Mouse (Mus musculus) stomach, embryonic 14.5 days (tissue): ENCODE results near the gene Cinp. TPM values are rescaled to one million over a fixed set of nuclear protein-coding genes. Genes with fewer than 3 reads are reported as not detected.

Source experiments
- ATAC-seq: fragments of 200-750 bp; cut with Nextera tagmentation; 2 replicates; pipeline ENCODE4 v1.8.0; 2017; ENCODE audit warnings: low read depth, moderate TSS enrichment; ENCODE audit not compliant: insufficient number of reproducible peaks, insufficient read depth, low FRiP score
- H3K27ac ChIP-seq: fragments of 300-500 bp; sonication (generic); 2 replicates; pipeline ENCODE4 v1.5.1; 2014; ENCODE audit warnings: mild to moderate bottlenecking, low read length, moderate library complexity, mixed read lengths
- H3K27me3 ChIP-seq: fragments of 300-500 bp; sonication (generic); 2 replicates; pipeline ENCODE4 v1.6.1; 2014; ENCODE audit warnings: low read length, control low read depth, mixed read lengths; ENCODE audit not compliant: control insufficient read depth, insufficient read depth
- H3K36me3 ChIP-seq: fragments of 300-500 bp; sonication (generic); 2 replicates; pipeline ENCODE4 v1.6.1; 2014; ENCODE audit warnings: mild to moderate bottlenecking, control low read depth, low read length, moderate library complexity, mixed read lengths; ENCODE audit not compliant: control insufficient read depth, insufficient read depth
- H3K4me1 ChIP-seq: fragments of 300-500 bp; sonication (generic); 2 replicates; pipeline ENCODE4 v1.6.1; 2014; ENCODE audit warnings: low read length, control low read depth, mixed read lengths; ENCODE audit not compliant: control insufficient read depth, insufficient read depth
- H3K4me2 ChIP-seq: fragments of 300-500 bp; sonication (generic); replicated peaks from 2 replicates; pipeline ENCODE4 v1.6.1; 2014; ENCODE audit warnings: low read depth, low read length, control low read depth
- H3K4me3 ChIP-seq: fragments of 300-500 bp; sonication (generic); 2 replicates; pipeline ENCODE4 v1.5.1; 2014; ENCODE audit warnings: low read depth, low read length, control low read depth
- H3K9ac ChIP-seq: fragments of 300-500 bp; sonication (generic); replicated peaks from 2 replicates; pipeline ENCODE4 v1.6.1; 2014; ENCODE audit warnings: low read depth, mild to moderate bottlenecking, control low read depth, low read length, moderate library complexity, mixed read lengths
- H3K9me3 ChIP-seq: fragments of 300-500 bp; sonication (generic); 2 replicates; pipeline ENCODE4 v1.6.1; 2016; ENCODE audit warnings: low read depth, low read length, control low read depth; ENCODE audit not compliant: control insufficient read depth
- WGBS: fragments of 180-500 bp; shearing (Covaris S2); extraction: QIAGEN DNeasy Blood & Tissue Kit; methylation state at CpG from one replicate; pipeline ENCODE4 v1.1.7; 2014; 5-methylcytosine and 5-hydroxymethylcytosine counted together
- polyA plus RNA-seq: library from polyadenylated mRNA; unstranded; fragments of >200 nt; fragmentation: Nextera tagmentation; extraction: Ambion mirVana; gene quantifications from 2 replicates; pipeline ENCODE4 v1.2.1, GENCODE M21; 2014

Cinp gene
- polyA plus RNA-seq, 1 experiment from 2014 or later = 89.5 TPM

DNA sequence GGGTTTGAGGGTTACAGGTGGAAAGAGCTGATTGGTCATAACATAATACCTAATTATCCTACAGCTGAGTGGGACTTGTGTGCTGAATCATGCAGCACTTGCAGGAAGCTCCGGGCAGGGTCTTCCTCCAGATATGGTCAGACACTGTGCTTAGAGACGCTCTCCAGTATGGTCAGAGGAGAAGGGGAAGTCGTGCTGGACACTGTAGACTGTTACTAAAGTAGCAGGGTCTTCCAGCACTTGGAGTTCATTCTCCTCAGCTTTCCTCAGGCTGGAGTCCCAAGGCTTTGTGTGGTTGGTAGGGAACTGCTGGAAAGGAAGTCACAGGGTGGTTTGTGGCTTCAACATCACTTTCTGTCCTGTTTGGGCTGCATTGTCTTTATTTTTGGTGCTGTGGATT lies 18.9 kb upstream of the Cinp start:
- no peak overlapping the region for H3K9ac ChIP-seq
- no peaks in the 10 kb centered on the region for H3K4me1 ChIP-seq
- no peak overlapping the region for H3K4me2 ChIP-seq
- no peak for ATAC-seq
- H3K27me3 ChIP-seq = no peaks in the 10 kb centered on the region
- H3K4me3 ChIP-seq = no peak overlapping the region
- H3K27ac ChIP-seq = no peak overlapping the region
- no peaks in the 10 kb centered on the region for H3K36me3 ChIP-seq
- WGBS = 60% methylated on average over 3 of the region's 3 CpGs
- no peaks in the 10 kb centered on the region for H3K9me3 ChIP-seq

DNA sequence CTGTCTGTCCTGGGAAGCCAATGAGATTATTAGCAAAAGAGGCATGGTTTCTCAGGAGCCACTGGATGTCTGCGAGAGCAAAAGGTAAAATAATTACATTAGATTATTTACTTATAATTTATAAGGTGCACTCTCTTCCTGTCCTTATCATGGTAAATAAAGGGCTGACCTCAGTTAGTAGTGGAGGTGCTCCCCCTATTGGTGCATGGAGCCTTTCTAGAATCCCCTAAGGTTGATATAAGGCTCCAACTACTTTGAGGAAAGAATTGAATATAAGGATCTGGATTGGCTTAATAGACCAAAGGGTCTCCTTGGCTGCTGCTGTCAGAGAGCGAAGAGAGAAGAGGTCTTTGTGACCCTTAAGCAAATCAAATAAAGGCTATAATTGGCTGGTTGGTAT lies 14.6 kb upstream of the Cinp start:
- H3K9ac ChIP-seq = no peak overlapping the region
- no peaks in the 10 kb centered on the region for H3K27me3 ChIP-seq
- H3K4me1 ChIP-seq = no peaks in the 10 kb centered on the region
- H3K4me3 ChIP-seq = no peak overlapping the region
- no peaks in the 10 kb centered on the region for H3K9me3 ChIP-seq
- H3K4me2 ChIP-seq = no peak overlapping the region
- WGBS = 82% methylated on average over 2 of the region's 2 CpGs
- no peak for ATAC-seq
- no peak overlapping the region for H3K27ac ChIP-seq
- no peaks in the 10 kb centered on the region for H3K36me3 ChIP-seq

DNA sequence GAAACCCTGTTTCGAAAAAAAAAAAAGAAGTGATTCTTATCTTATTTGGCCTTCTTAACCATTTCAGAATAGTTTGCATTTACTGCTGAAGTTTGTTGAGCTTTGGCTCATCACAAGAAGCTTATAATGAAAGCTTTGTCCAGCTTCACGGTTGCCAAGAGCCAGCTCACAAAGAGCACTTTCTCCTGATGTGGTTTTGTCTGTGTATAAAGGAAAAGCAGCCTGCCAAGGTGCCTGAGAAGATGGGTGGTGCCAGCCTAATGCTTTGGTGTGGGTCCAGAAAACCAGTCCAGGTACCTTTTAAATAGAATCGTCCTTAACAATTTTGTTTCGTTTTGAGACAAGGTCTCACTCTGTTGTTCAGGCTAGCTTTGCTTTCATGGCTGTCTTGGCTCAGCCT lies 13.2 kb upstream of the Cinp start:
- no peak for ATAC-seq
- 76% methylated on average over 4 of the region's 4 CpGs for WGBS
- no peak overlapping the region for H3K9ac ChIP-seq
- H3K4me3 ChIP-seq = no peak overlapping the region
- no peaks in the 10 kb centered on the region for H3K9me3 ChIP-seq
- H3K4me1 ChIP-seq = no peaks in the 10 kb centered on the region
- no peak overlapping the region for H3K4me2 ChIP-seq
- no peak overlapping the region for H3K27ac ChIP-seq
- H3K36me3 ChIP-seq = no peaks in the 10 kb centered on the region
- no peaks in the 10 kb centered on the region for H3K27me3 ChIP-seq

DNA sequence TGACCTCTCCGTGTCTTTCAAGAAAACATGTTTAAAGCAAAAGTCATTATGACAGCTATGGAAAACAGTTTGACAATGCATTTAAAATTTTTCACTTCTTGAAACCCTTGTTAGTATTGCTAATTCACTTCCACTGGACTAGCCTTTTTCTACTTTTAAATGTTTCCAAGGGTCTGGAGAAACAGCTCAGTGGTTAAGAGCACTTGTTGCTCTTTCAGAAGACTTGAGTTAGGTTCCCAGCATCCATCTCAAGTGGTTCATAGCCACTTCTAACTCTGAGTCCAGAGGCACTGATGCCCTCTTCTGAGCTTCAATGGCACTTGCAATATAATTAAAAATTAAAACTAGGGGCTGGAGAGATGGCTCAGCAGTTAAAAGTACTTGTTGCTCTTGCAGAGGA lies 2.9 kb upstream of the Cinp start:
- Histone ChIP-seq H3K4me3 (no peak overlapping the region), H3K4me2 (no peak overlapping the region), H3K36me3 (no peaks in the 10 kb centered on the region; the same call in 1 of the 2 replicates), H3K27me3 (no peaks in the 10 kb centered on the region), H3K27ac (no peak overlapping the region), H3K9me3 (no peaks in the 10 kb centered on the region), H3K4me1 (peaks cover 15% of the 10 kb centered on the region; the same call in 1 of the 2 replicates), H3K9ac (no peak overlapping the region)
- WGBS = 96% methylated on average over 1 of the region's 1 CpGs
- no peak for ATAC-seq

- H3K27me3 ChIP-seq = no peaks in the 10 kb centered on the region
- peak overlapping the region; percentile 86 for H3K4me3 ChIP-seq
- H3K4me2 ChIP-seq = peak overlapping the region; percentile 75
- no peak overlapping the region for H3K27ac ChIP-seq
- H3K36me3 ChIP-seq = no peaks in the 10 kb centered on the region
- peaks cover 15% of the 10 kb centered on the region; the same call in 1 of the 2 replicates for H3K4me1 ChIP-seq
- peak overlapping the region; percentile 76 for H3K9ac ChIP-seq
- ATAC-seq = no peak
- H3K9me3 ChIP-seq = no peaks in the 10 kb centered on the region
- under 1% methylated on average over 25 of the region's 25 CpGs for WGBS
Measured at GRCm38 (mm10) chr12:110888606-110889005, 339 bp downstream of the Cinp start.

DNA sequence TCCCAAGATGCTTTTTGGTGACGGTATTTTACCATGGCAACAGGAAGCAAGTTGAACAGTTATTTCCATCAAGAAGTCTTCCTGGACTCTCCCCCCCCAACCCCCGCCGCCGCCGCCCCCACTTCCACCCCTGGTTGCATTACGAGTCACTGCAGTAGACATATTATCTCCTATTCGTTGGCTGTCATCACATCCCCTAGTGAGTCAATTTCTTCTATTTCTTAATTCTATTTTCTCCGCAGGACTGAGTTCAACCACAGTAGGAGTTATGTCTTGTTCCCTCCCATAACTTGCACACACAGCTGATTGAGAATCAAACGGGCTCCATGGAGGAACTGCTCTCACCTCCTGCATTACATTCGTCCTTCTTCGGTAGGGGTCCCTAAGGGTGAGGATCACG lies 839 bp downstream of the Cinp start:
- H3K36me3 ChIP-seq = no peaks in the 10 kb centered on the region
- peak overlapping the region; percentile 75 for H3K4me2 ChIP-seq
- no peak overlapping the region for H3K27ac ChIP-seq
- no peak for ATAC-seq
- no peaks in the 10 kb centered on the region for H3K9me3 ChIP-seq
- H3K4me1 ChIP-seq = peaks cover 15% of the 10 kb centered on the region; the same call in 1 of the 2 replicates
- H3K4me3 ChIP-seq = peak overlapping the region; percentile 86
- peak overlapping the region; percentile 76 for H3K9ac ChIP-seq
- H3K27me3 ChIP-seq = no peaks in the 10 kb centered on the region
- 43% methylated on average over 12 of the region's 12 CpGs for WGBS

DNA sequence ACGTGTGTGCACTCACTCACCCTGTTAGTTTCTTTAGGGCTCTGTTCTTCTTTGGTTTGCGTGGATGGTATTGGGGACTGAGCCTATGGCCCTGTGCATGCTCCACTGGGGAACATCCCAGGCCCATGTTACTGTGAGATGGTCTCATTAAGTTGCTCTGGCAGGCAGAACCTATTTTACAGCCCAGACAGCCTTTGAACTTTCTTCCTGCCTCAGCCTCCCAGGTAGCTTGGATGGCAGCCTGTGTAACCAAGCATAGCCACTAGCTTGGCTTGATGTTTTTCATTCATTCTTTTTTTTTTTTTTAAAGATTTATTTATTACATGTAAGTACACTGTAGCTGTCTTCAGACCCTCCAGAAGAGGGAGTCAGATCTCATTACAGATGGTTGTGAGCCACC lies 3.7 kb downstream of the Cinp start:
- no peak for ATAC-seq
- H3K36me3 ChIP-seq = peaks cover 3% of the 10 kb centered on the region; the same call in 1 of the 2 replicates
- no peak overlapping the region for H3K4me2 ChIP-seq
- no peak overlapping the region for H3K9ac ChIP-seq
- peaks cover 13% of the 10 kb centered on the region; the same call in 1 of the 2 replicates for H3K4me1 ChIP-seq
- 95% methylated on average over 2 of the region's 2 CpGs for WGBS
- H3K27me3 ChIP-seq = no peaks in the 10 kb centered on the region
- no peaks in the 10 kb centered on the region for H3K9me3 ChIP-seq
- no peak overlapping the region for H3K4me3 ChIP-seq
- no peak overlapping the region for H3K27ac ChIP-seq

- H3K4me3 ChIP-seq = no peak overlapping the region
- H3K9me3 ChIP-seq = no peaks in the 10 kb centered on the region
- no peak overlapping the region for H3K9ac ChIP-seq
- H3K27me3 ChIP-seq = no peaks in the 10 kb centered on the region
- WGBS = 85% methylated on average over 7 of the region's 7 CpGs
- peaks cover 23% of the 10 kb centered on the region for H3K36me3 ChIP-seq
- H3K4me2 ChIP-seq = no peak overlapping the region
- no peak overlapping the region for H3K27ac ChIP-seq
- ATAC-seq = no peak
- no peaks in the 10 kb centered on the region for H3K4me1 ChIP-seq
Measured at GRCm38 (mm10) chr12:110882291-110882690, 6.7 kb downstream of the Cinp start.

DNA sequence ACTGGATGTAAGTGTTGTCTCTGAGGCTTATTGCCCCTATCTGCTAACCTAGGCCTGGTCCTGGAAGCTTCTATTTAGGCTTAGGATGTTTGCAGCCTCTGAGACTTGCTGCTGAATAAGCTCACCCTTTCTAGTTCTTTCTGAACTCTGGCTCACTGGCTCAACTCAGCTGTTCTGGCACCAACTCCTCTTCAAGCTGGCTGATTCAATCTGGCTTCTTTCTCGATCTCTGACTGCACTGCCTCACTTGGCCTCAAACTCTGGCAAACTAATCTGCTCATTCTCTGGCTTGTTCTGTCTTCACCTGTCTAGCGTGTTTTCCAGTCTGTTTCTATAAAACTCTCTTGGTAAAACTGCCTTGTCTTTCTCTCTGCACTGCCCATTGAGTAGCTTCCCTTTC lies 13.6 kb downstream of the Cinp start:
- no peak overlapping the region for H3K4me3 ChIP-seq
- ATAC-seq = no peak
- peaks cover 48% of the 10 kb centered on the region for H3K36me3 ChIP-seq
- no peaks in the 10 kb centered on the region for H3K9me3 ChIP-seq
- no peaks in the 10 kb centered on the region for H3K27me3 ChIP-seq
- H3K27ac ChIP-seq = no peak overlapping the region
- no peak overlapping the region for H3K4me2 ChIP-seq
- H3K9ac ChIP-seq = no peak overlapping the region
- 90% methylated on average over 2 of the region's 2 CpGs for WGBS
- H3K4me1 ChIP-seq = no peaks in the 10 kb centered on the region
